Mouse (Mus musculus) G1E (cell line): ENCODE measurements around the gene Hcrtr1. TPM values are rescaled to one million over a fixed set of nuclear protein-coding genes. Genes with fewer than 3 reads are reported as not detected.

ENCODE experiments used
- ATAC-seq: 2 replicates; pipeline ENCODE4 v1.8.0; 2016; ENCODE audit warnings: mild to moderate bottlenecking; ENCODE audit not compliant: insufficient number of reproducible peaks, poor library complexity, low FRiP score, severe bottlenecking; ENCODE audit errors: extremely low read depth
- DNase-seq: peaks from one replicate; pipeline ENCODE4 v3.0.0; 2012; ENCODE audit warnings: low spot score
- H3K27me3 ChIP-seq: 2 replicates; pipeline ENCODE4 v1.6.1; 2012; ENCODE audit warnings: mild to moderate bottlenecking, low read length, inconsistent platforms; ENCODE audit not compliant: insufficient read depth
- H3K36me3 ChIP-seq: replicated peaks from 2 replicates; pipeline ENCODE3; 2012; ENCODE audit warnings: mild to moderate bottlenecking, inconsistent platforms
- H3K4me1 ChIP-seq: 2 replicates; pipeline ENCODE4 v1.6.1; 2012; ENCODE audit warnings: low read depth, low read length, inconsistent platforms, mixed read lengths; ENCODE audit not compliant: insufficient read depth
- H3K4me3 ChIP-seq: 2 replicates; pipeline ENCODE4 v1.5.1; 2012; ENCODE audit warnings: low read depth, mild to moderate bottlenecking, inconsistent platforms, low read length, moderate library complexity, mixed read lengths
- H3K9me3 ChIP-seq: replicated peaks from 2 replicates; pipeline ENCODE4 v1.6.1; 2012; ENCODE audit warnings: inconsistent platforms
- CTCF ChIP-seq: IDR thresholded peaks from 2 replicates; pipeline ENCODE4 v1.5.1; 2012; ENCODE audit warnings: low read depth, low read length, inconsistent platforms, mixed read lengths
- GATA1 ChIP-seq: IDR thresholded peaks from 2 replicates; pipeline ENCODE4 v1.6.1; 2012; ENCODE audit warnings: borderline replicate concordance, low read length, inconsistent platforms, mixed read lengths
- GATA2 ChIP-seq: IDR thresholded peaks from 2 replicates; pipeline ENCODE4 v1.6.1; 2012; ENCODE audit warnings: low read depth, low read length, inconsistent platforms, borderline replicate concordance
- POLR2AphosphoS5 ChIP-seq: IDR thresholded peaks from 2 replicates; pipeline ENCODE4 v1.6.1; 2012; ENCODE audit warnings: low read depth, low read length, inconsistent platforms; ENCODE audit not compliant: insufficient replicate concordance
- TAL1 ChIP-seq: conservative IDR thresholded peaks from 2 replicates; pipeline ENCODE4 v1.6.1; 2012; ENCODE audit warnings: low read depth, low read length, inconsistent platforms, mixed read lengths
- polyA plus RNA-seq: library from polyadenylated mRNA; stranded (reverse); fragments of >175 nt; gene quantifications from 2 replicates; pipeline ENCODE4 v1.2.3, GENCODE M21; 2012
- total RNA-seq, 2 experiments: library from RNA; stranded (forward) in 1 of 2; stranded (reverse) in 1 of 2; fragments of 200-1000 nt in 1 of 2; fragments of >200 nt in 1 of 2; fragmentation: Nextera tagmentation in 1 of 2; gene quantifications; 2 replicates each; pipeline ENCODE4 v1.2.3; 2014 to 2017

The Hcrtr1 gene
- total RNA-seq (2014; fragmentation: Nextera tagmentation) (not detected in 2 replicates), total RNA-seq (2017) (not detected in 2 replicates), polyA plus RNA-seq (not detected in 2 replicates)

DNA sequence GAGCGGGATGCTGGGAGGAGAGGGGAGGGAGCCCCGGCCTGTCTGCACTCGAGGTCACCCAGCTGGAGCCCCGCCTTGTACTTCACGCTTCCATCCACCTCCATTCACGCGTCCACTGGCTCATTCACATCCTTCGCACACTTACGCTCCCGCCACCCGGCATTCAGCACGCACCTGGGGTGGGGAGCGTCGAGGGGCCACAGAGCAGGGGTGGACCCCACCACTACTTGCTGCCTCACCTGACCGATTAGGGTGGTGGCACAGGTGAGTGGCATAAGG, at the start of gene Hcrtr1:
Gene Hcrtr1 (minus strand): TSS at position 146 of the 279 bp plus-strand sequence.
- Histone ChIP-seq H3K4me1 (peaks cover 15% of the 10 kb centered on the region), H3K9me3 (no peaks in the 10 kb centered on the region), H3K4me3 (no peak within 1 kb of the TSS), H3K27me3 (peaks cover 69% of the 10 kb centered on the region), H3K36me3 (no peaks in the 10 kb centered on the region)
- no peak for DNase-seq
- TF ChIP-seq GATA1 (no peak), POLR2AphosphoS5 (no peak)
- ATAC-seq: no peak

DNA sequence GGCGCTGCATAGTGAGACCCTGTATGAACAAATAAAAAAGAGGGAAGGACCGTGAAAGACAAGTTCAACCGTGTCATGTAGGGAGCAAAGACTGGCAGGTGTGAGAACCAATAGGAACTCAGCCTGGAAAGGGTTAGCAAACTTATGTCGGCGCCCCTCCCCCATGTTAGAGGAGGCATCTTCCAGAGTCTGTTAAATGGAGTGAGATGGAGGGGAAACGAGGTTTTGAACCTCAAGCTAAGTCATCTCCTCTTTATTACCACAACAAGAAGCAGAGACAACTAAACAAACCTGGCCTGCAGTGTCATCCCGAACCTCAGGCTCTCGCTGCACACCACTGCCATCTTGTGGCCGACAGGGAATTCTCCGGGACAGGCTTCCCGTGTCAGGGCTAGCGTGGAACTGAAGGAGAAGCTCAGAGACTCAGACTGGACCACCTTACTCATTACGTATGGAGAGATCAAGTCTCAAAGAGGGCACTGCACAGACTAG, 49.7 kb upstream of the Hcrtr1 start:
- ATAC-seq (peak; percentile 34; the same call in 1 of the 2 replicates), DNase-seq (peak; percentile 70)
- peak; percentile 77 for TF ChIP-seq CTCF
- no peak for TF ChIP-seq GATA1
- no peak for TF ChIP-seq POLR2AphosphoS5
- no peak for TF ChIP-seq GATA2
- Histone ChIP-seq H3K36me3 (no peaks in the 10 kb centered on the region), H3K4me3 (no peak overlapping the region), H3K9me3 (no peaks in the 10 kb centered on the region), H3K4me1 (peaks cover 6% of the 10 kb centered on the region), H3K27me3 (peaks cover 18% of the 10 kb centered on the region)

DNA sequence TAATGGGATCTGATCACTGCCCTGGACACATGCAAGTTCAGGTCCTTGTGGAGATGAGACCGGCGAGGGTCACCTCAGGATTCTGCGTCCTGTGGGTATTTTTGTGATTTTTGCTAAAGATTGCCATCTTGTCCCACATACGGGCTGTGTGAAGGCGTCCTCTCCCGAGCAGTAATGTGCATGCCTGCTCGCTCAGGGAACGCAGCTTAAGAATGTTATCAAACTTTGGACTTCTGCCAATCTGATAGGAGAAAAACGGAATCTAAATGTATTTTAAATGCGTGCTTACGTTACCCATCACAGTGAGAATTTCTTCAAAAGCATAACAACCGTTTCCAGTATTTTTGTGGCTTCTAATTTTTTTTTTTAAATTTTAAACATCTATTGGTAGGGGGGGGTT, 47.7 kb upstream of the Hcrtr1 start:
- peaks cover 22% of the 10 kb centered on the region for H3K27me3 ChIP-seq
- no peaks in the 10 kb centered on the region for H3K36me3 ChIP-seq
- H3K4me1 ChIP-seq: peaks cover 6% of the 10 kb centered on the region
- H3K4me3 ChIP-seq: no peak overlapping the region
- ATAC-seq (no peak), DNase-seq (no peak)
- TF ChIP-seq POLR2AphosphoS5 (no peak), TAL1 (no peak), GATA1 (no peak), GATA2 (no peak), CTCF (no peak)
- no peaks in the 10 kb centered on the region for H3K9me3 ChIP-seq

GRCm38 (mm10) chr4:130186450-130186849, 47.3 kb upstream of the Hcrtr1 start:
- Histone ChIP-seq H3K27me3 (peaks cover 25% of the 10 kb centered on the region), H3K36me3 (no peaks in the 10 kb centered on the region), H3K4me3 (no peak overlapping the region), H3K4me1 (peaks cover 6% of the 10 kb centered on the region), H3K9me3 (no peaks in the 10 kb centered on the region)
- ATAC-seq (no peak), DNase-seq (no peak)
- TF ChIP-seq CTCF (no peak), GATA2 (no peak)

DNA sequence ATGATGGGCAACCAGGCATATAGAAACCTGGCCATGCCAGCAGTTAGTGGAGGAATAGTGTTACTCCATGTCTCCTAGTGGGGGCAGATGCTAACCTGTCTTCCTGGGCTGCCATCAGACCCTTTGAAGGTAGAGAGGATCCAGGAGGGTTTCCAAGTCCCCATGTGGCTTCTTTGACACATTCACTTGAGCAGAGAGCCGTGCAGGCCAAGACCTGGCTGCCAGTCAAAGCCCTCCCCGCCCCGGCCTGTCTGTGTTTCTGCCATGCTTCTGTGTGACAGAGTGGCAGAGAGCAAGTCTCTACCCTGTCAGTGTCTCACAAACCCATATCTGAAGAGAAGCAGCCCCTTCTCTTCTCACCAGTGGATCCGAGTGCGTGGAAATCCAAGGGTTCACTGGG, 44.7 kb upstream of the Hcrtr1 start:
- H3K9me3 ChIP-seq: no peaks in the 10 kb centered on the region
- DNase-seq: no peak
- no peak overlapping the region for H3K4me3 ChIP-seq
- H3K4me1 ChIP-seq: peaks cover 4% of the 10 kb centered on the region
- no peaks in the 10 kb centered on the region for H3K36me3 ChIP-seq
- H3K27me3 ChIP-seq: peaks cover 30% of the 10 kb centered on the region
- no peak for ATAC-seq
- no peak for TF ChIP-seq GATA1
- no peak for TF ChIP-seq TAL1
- TF ChIP-seq CTCF: no peak
- TF ChIP-seq POLR2AphosphoS5: no peak
- TF ChIP-seq GATA2: no peak

- Histone ChIP-seq H3K27me3 (peaks cover 36% of the 10 kb centered on the region), H3K9me3 (no peaks in the 10 kb centered on the region), H3K36me3 (no peaks in the 10 kb centered on the region), H3K4me1 (no peaks in the 10 kb centered on the region), H3K4me3 (no peak overlapping the region)
- TF ChIP-seq CTCF (no peak), GATA1 (no peak), TAL1 (no peak), POLR2AphosphoS5 (no peak), GATA2 (no peak)
- DNase-seq: no peak
- ATAC-seq: no peak
Measured at GRCm38 (mm10) chr4:130183023-130183422, 43.9 kb upstream of the Hcrtr1 start.

DNA sequence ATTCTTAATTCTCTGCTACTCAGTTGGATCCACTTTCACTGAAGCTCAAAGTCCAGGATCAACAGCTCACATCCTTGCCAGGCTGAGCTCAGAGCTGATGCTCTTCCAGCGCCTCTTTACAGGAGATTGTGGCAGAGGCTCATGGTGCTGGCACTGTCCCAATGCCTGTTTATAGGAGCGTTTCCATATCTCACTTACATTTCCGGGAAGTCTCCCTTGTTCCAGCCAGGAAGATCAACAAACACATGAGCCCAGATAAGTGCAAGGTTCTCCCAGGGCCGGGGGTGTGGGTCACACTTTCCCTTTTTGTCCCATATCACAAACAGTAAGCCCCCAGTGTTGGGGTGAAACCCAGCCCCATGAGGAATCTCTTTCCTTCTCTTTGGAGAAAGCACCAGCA, 42.7 kb upstream of the Hcrtr1 start:
- no peak for ATAC-seq
- no peak for DNase-seq
- H3K27me3 ChIP-seq: peaks cover 40% of the 10 kb centered on the region

More for the DNA sequence above, 42.7 kb upstream of the Hcrtr1 start:
- H3K9me3 ChIP-seq: no peaks in the 10 kb centered on the region
- no peak overlapping the region for H3K4me3 ChIP-seq
- H3K36me3 ChIP-seq: no peaks in the 10 kb centered on the region
- no peaks in the 10 kb centered on the region for H3K4me1 ChIP-seq
- no peak for TF ChIP-seq CTCF
- TF ChIP-seq GATA1: no peak
